Mouse (Mus musculus): ENCODE measurements around the gene Cep55. TPM values are rescaled to one million over a fixed set of nuclear protein-coding genes. Genes with fewer than 3 reads are reported as not detected.

Cep55 gene
- total RNA-seq, 2 experiments from 2014 or later, result 46.9 to 52.4 TPM

GRCm38 (mm10) chr19:38096858-38097758, 42.3 kb downstream of the Cep55 start, which contains the start of gene Ffar4:
Ffar4 (plus strand) TSS chr19:38097071.
- ATAC-seq (replicated peaks; ENCODE audit: poor library complexity), result peak; percentile 96

- no peak for ATAC-seq (replicated peaks; ENCODE audit: poor library complexity)
Observed at GRCm38 (mm10) chr19:38107871-38108270, 53.1 kb downstream of the Cep55 start.

- ATAC-seq (replicated peaks; ENCODE audit: poor library complexity), result peak; percentile 50; the same call in 1 of the 2 replicates
Observed at GRCm38 (mm10) chr19:38109506-38110242, 54.9 kb downstream of the Cep55 start.

- no peak for ATAC-seq (replicated peaks; ENCODE audit: poor library complexity)
Observed at GRCm38 (mm10) chr19:38111056-38111455, 56.2 kb downstream of the Cep55 start.

GRCm38 (mm10) chr19:38112575-38112974, 57.8 kb downstream of the Cep55 start:
- no peak for ATAC-seq (replicated peaks; ENCODE audit: poor library complexity)

GRCm38 (mm10) chr19:38114834-38115491, 60.2 kb downstream of the Cep55 start:
- ATAC-seq (replicated peaks; ENCODE audit: poor library complexity), result no peak

GRCm38 (mm10) chr19:38120123-38120760, 65.4 kb downstream of the Cep55 start:
- no peak for ATAC-seq (replicated peaks; ENCODE audit: poor library complexity)

- ATAC-seq (replicated peaks; ENCODE audit: poor library complexity), result no peak
Observed at GRCm38 (mm10) chr19:38123921-38124320, 69.1 kb downstream of the Cep55 start.

Other genes starting within 250 kb of the Cep55 start
- 3.1 and 3.5 TPM in 2 replicates for gene Myof, start 11.4 kb upstream of the Cep55 start, total RNA-seq (2015)
- 0.71 and 1.6 TPM in 2 replicates for gene Myof, start 11.4 kb upstream of the Cep55 start, total RNA-seq (2017)
- gene Ffar4, start 42.1 kb downstream of the Cep55 start, total RNA-seq (2015), result 0.22 TPM in 1 of 2 replicates, not detected in the other
- 0.24 and 0.33 TPM in 2 replicates for gene Ffar4, start 42.1 kb downstream of the Cep55 start, total RNA-seq (2017)
- not detected in 2 replicates for gene Rbp4, start 70.3 kb downstream of the Cep55 start, total RNA-seq (2015)
- gene Rbp4, start 70.3 kb downstream of the Cep55 start, total RNA-seq (2017), result not detected in 2 replicates
- gene Pde6c, start 77.8 kb downstream of the Cep55 start, total RNA-seq (2015), result not detected in 2 replicates
- gene Pde6c, start 77.8 kb downstream of the Cep55 start, total RNA-seq (2017), result not detected in 2 replicates
- gene Fra10ac1, start 169.1 kb downstream of the Cep55 start, total RNA-seq (2015), result 31.1 and 33.8 TPM in 2 replicates
- 38.8 and 52.2 TPM in 2 replicates for gene Fra10ac1, start 169.1 kb downstream of the Cep55 start, total RNA-seq (2017)
- 0.02 TPM in 1 of 2 replicates, not detected in the other for gene Lgi1, start 209.5 kb downstream of the Cep55 start, total RNA-seq (2015)
- not detected in 2 replicates for gene Lgi1, start 209.5 kb downstream of the Cep55 start, total RNA-seq (2017)